Mouse (Mus musculus): ENCODE data around the gene Rgl2. TPM values are rescaled to one million over a fixed set of nuclear protein-coding genes. Genes with fewer than 3 reads are reported as not detected.
A peak's percentile ranks its signal among the peaks of the same experiment; 100 is the strongest.
"Not testable (repeated sequence)": the region's sequence is repeated elsewhere in the genome, so short reads cannot be mapped to it uniquely, and the experiment has no call there.

Gene Rgl2
- total RNA-seq, 4 experiments from 2014 or later: 42.1 to 76.2 (median 60.1) TPM

GRCm38 (mm10) chr17:33972691-33973090, 43.3 kb downstream of the Rgl2 start:
- no peak for DNase-seq

- no peak for DNase-seq
Measured at GRCm38 (mm10) chr17:33973572-33973971, 44.2 kb downstream of the Rgl2 start.

- DNase-seq: no peak
Measured at GRCm38 (mm10) chr17:33977861-33978557, 48.7 kb downstream of the Rgl2 start.

- peak; percentile 87 for DNase-seq
Measured at GRCm38 (mm10) chr17:33978631-33979031, 49.3 kb downstream of the Rgl2 start.

- no peak for DNase-seq
Measured at GRCm38 (mm10) chr17:33979512-33980050, 50.2 kb downstream of the Rgl2 start.

GRCm38 (mm10) chr17:33980181-33981035, 51.1 kb downstream of the Rgl2 start:
- no peak for DNase-seq

- DNase-seq: peak; percentile 89
Measured at GRCm38 (mm10) chr17:33981192-33981909, 52.0 kb downstream of the Rgl2 start.

GRCm38 (mm10) chr17:33982136-33982535, 52.8 kb downstream of the Rgl2 start:
- not testable (repeated sequence) for DNase-seq

Small RNAs within 50 kb of the gene (microRNA-seq; reads per million reads assigned to microRNA genes)
- gene Gm27740: 0 reads per million in 2 experiments

Other genes starting within 250 kb of the Rgl2 start
- 100 to 1,000 TPM; 130 to 158 (median 141) TPM for gene Hnrnpm, start 242.7 kb upstream of the Rgl2 start, total RNA-seq (2022)
- 100 to 1,000 TPM in 3 of 4 experiments, 10 to 100 TPM in 1; 96.1 to 125 (median 112) TPM for gene March2, start 210.9 kb upstream of the Rgl2 start, total RNA-seq (2022)
- 100 to 1,000 TPM; 251 to 297 (median 270) TPM for gene Rab11b, start 169.0 kb upstream of the Rgl2 start, total RNA-seq (2022)
- gene Angptl4, start 147.7 kb upstream of the Rgl2 start, total RNA-seq (2022): 10 to 100 TPM; 37.2 to 78.4 (median 46.3) TPM
- gene Kank3, start 119.0 kb upstream of the Rgl2 start, total RNA-seq (2022): 100 to 1,000 TPM in 3 of 4 experiments, 10 to 100 TPM in 1; 69.8 to 130 (median 111) TPM
- 1,000 to 10,000 TPM; 1,538 to 1,820 (median 1,607) TPM for gene Rps28, start 105.0 kb upstream of the Rgl2 start, total RNA-seq (2022)
- 100 to 1,000 TPM; 371 to 504 (median 430) TPM for gene Ndufa7, start 105.0 kb upstream of the Rgl2 start, total RNA-seq (2022)
- gene Cd320, start 86.5 kb upstream of the Rgl2 start, total RNA-seq (2022): 10 to 100 TPM; 29.5 to 63.3 (median 37.6) TPM
- not detected for gene Gm7029, start 55.7 kb upstream of the Rgl2 start, total RNA-seq (2022)
- gene Kifc1, start 38.9 kb upstream of the Rgl2 start, total RNA-seq (2022): 1 to 10 TPM; 1.7 to 3.2 (median 2.6) TPM
- gene Platr17, start 24.4 kb upstream of the Rgl2 start, total RNA-seq (2022): not detected
- gene Daxx, start 20.1 kb upstream of the Rgl2 start, total RNA-seq (2022): 10 to 100 TPM; 30.2 to 36.2 (median 33.8) TPM
- gene Tapbp, start 13.6 kb upstream of the Rgl2 start, total RNA-seq (2022): 100 to 1,000 TPM; 195 to 259 (median 213) TPM
- gene Zbtb22, start 13.6 kb upstream of the Rgl2 start, total RNA-seq (2022): 10 to 100 TPM; 35.3 to 39.7 (median 37.5) TPM
- 100 to 1,000 TPM in 1 of 4 experiments, 10 to 100 TPM in 3; 74.1 to 119 (median 79.6) TPM for gene Pfdn6, start 10.8 kb downstream of the Rgl2 start, total RNA-seq (2022)
- 10 to 100 TPM; 30.0 to 43.8 (median 35.1) TPM for gene Wdr46, start 11.1 kb downstream of the Rgl2 start, total RNA-seq (2022)
- gene B3galt4, start 21.9 kb downstream of the Rgl2 start, total RNA-seq (2022): 1 to 10 TPM; 6.9 to 8.7 (median 7.6) TPM
- 10 to 100 TPM; 58.6 to 83.5 (median 69.6) TPM for gene Vps52, start 26.3 kb downstream of the Rgl2 start, total RNA-seq (2022)
- gene Rps18, start 26.5 kb downstream of the Rgl2 start, total RNA-seq (2022): 100 to 1,000 TPM; 668 to 711 (median 693) TPM
- 100 to 1,000 TPM; 493 to 638 (median 583) TPM for gene H2-K1, start 70.8 kb downstream of the Rgl2 start, total RNA-seq (2022)
- gene Ring1, start 95.1 kb downstream of the Rgl2 start, total RNA-seq (2022): 10 to 100 TPM; 42.7 to 84.4 (median 60.7) TPM
- gene H2-Ke6, start 98.5 kb downstream of the Rgl2 start, total RNA-seq (2022): 100 to 1,000 TPM; 249 to 289 (median 271) TPM
- 100 to 1,000 TPM; 176 to 248 (median 200) TPM for gene Slc39a7, start 102.1 kb downstream of the Rgl2 start, total RNA-seq (2022)
- gene Rxrb, start 102.3 kb downstream of the Rgl2 start, total RNA-seq (2022): 10 to 100 TPM; 54.8 to 70.9 (median 62.7) TPM
- 1 to 10 TPM in 3 of 4 experiments, under 1 TPM in 1; 0.55 to 1.7 (median 1.4) TPM for gene Col11a2, start 109.9 kb downstream of the Rgl2 start, total RNA-seq (2022)
- 1 to 10 TPM in 1 of 4 experiments, under 1 TPM in 3; 0.24 to 1.1 (median 0.64) TPM for gene H2-Oa, start 162.8 kb downstream of the Rgl2 start, total RNA-seq (2022)
- gene H2-DMa, start 190.0 kb downstream of the Rgl2 start, total RNA-seq (2022): 10 to 100 TPM; 12.2 to 24.6 (median 21.1) TPM
- gene Brd2, start 193.1 kb downstream of the Rgl2 start, total RNA-seq (2022): 100 to 1,000 TPM; 185 to 240 (median 215) TPM
- gene H2-DMb2, start 213.8 kb downstream of the Rgl2 start, total RNA-seq (2022): 1 to 10 TPM; 2.0 to 4.5 (median 4.0) TPM
- 10 to 100 TPM in 2 of 4 experiments, 1 to 10 TPM in 2; 5.2 to 11.5 (median 10.5) TPM for gene H2-DMb1, start 223.5 kb downstream of the Rgl2 start, total RNA-seq (2022)

Data from adrenal gland, adult 8-10 months (tissue).